In genomic region chr17:46453302-46453948, GRCm38 (mm10) we compare ENCODE assay signal across 10 mouse cellular contexts. TPM values are rescaled to one million over a fixed set of nuclear protein-coding genes. Genes with fewer than 3 reads are reported as not detected.
A peak's percentile ranks its signal among the peaks of the same experiment; 100 is the strongest.
DNase-seq lines count a peak whose midpoint lies in the region; ATAC-seq and TF ChIP-seq lines count a peak whose summit lies in the region.
"Had no signal": no experiment of that assay in that cellular context is flagged by ENCODE, and none has a peak within 500 bp of the region (broad histone marks: within the 10 kb centered on the region; RNA-seq: fewer than 3 reads in every experiment).

No protein-coding gene starts in this region.

- H3K36me3 ChIP-seq in kidney, adult 2 months (ENCODE audit: control insufficient read depth, insufficient read depth, low read length) = no peaks in the 10 kb centered on the region
- no peaks in the 10 kb centered on the region for H3K36me3 ChIP-seq in limb, embryonic 12.5 days

- H3K4me1 ChIP-seq in kidney, adult 2 months (ENCODE audit: control insufficient read depth, insufficient read depth, low read length) = peaks cover 8% of the 10 kb centered on the region; the same call in 1 of the 2 replicates
- H3K4me1 ChIP-seq in limb, embryonic 12.5 days (replicated peaks) = peaks cover 34% of the 10 kb centered on the region

- no peak overlapping the region for H3K27ac ChIP-seq in kidney, adult 2 months (ENCODE audit: insufficient read depth, low read depth, low read length)
- H3K27ac ChIP-seq in limb, embryonic 12.5 days = no peak overlapping the region

- no peaks in the 10 kb centered on the region for H3K27me3 ChIP-seq in kidney, adult 2 months (replicated peaks; ENCODE audit: control insufficient read depth, insufficient read depth, low read length)
- H3K27me3 ChIP-seq in limb, embryonic 12.5 days = peaks cover 71% of the 10 kb centered on the region

- no peaks in the 10 kb centered on the region; the same call in 1 of the 2 replicates for H3K9me3 ChIP-seq in limb, embryonic 12.5 days

- 10% methylated on average over 13 of the region's 13 CpGs for WGBS in kidney, adult 2 months
- WGBS in limb, embryonic 12.5 days = 5% methylated on average over 13 of the region's 13 CpGs

- no peak overlapping the region for H3K4me3 ChIP-seq in kidney, adult 2 months (ENCODE audit: insufficient read depth, low read depth, low read length)
- peak overlapping the region; percentile 50; the same call in 1 of the 2 replicates for H3K4me3 ChIP-seq in limb, embryonic 12.5 days (replicated peaks)

- no peak for TF ChIP-seq POLR2A in kidney, adult 2 months (IDR thresholded peaks at IDR 0.05; ENCODE audit: low read depth, low read length)

- peak; percentile 8; the same call in 1 of the 2 replicates for ATAC-seq in granulocyte monocyte progenitor cell, adult 5-6 weeks (replicated peaks; ENCODE audit: poor library complexity, severe bottlenecking)
- no peak for ATAC-seq in limb, embryonic 12.5 days (ENCODE audit: insufficient number of reproducible peaks, insufficient read depth, low FRiP score, low TSS enrichment, low read depth)
- ATAC-seq: CD4-positive, CD25-positive, alpha-beta regulatory T cell, adult 4 months had no signal

- DNase-seq in kidney, adult 2 months = peak; percentile 55
- DNase-seq in kidney, postnatal 14 days = no peak
- peak; percentile 52 for DNase-seq in retina, postnatal 1 day
- DNase-seq in cerebellum, adult 9-11 months = no peak
- DNase-seq in yolk sac, embryonic 10.5 days (ENCODE audit: low spot score) = no peak
- DNase-seq in lung, postnatal 25 days (ENCODE audit: low spot score) = no peak
- DNase-seq: thymus, adult 2 months had no signal

- no peak for TF ChIP-seq CTCF in kidney, adult 2 months (conservative IDR thresholded peaks at IDR 0.05; ENCODE audit: insufficient read depth, insufficient read length, low read depth, low read length)

- no peak overlapping the region; the same call in 1 of the 2 replicates for H3K9ac ChIP-seq in limb, embryonic 12.5 days (replicated peaks)

- H3K4me2 ChIP-seq in limb, embryonic 12.5 days = peak overlapping the region; percentile 91

RNA-seq across cellular contexts. Expression of gene Slc22a7, which starts 15.2 kb away (rescaled TPM):
- polyA plus RNA-seq in kidney, adult 2 months (2012; rRNA removed) = 164 and 283 TPM in 2 replicates
- not detected in 2 replicates for total RNA-seq in granulocyte monocyte progenitor cell, adult 5-6 weeks (2014; fragmentation: Nextera tagmentation)
- total RNA-seq in granulocyte monocyte progenitor cell, adult 5-6 weeks (2017) = not detected in 2 replicates
- polyA plus RNA-seq in limb, embryonic 12.5 days (2016; fragmentation: Nextera tagmentation; extraction: Ambion mirVana) = not detected in 2 replicates
- polyA plus RNA-seq: CD4-positive, CD25-positive, alpha-beta regulatory T cell, adult 4 months had no signal

RNA-seq across cellular contexts. Expression of gene Crip3, which starts 24.7 kb away (rescaled TPM):
- polyA plus RNA-seq in kidney, adult 2 months (2012; rRNA removed) = 2.9 and 3.7 TPM in 2 replicates
- not detected in 2 replicates for total RNA-seq in granulocyte monocyte progenitor cell, adult 5-6 weeks (2014; fragmentation: Nextera tagmentation)
- total RNA-seq in granulocyte monocyte progenitor cell, adult 5-6 weeks (2017) = not detected in 2 replicates
- polyA plus RNA-seq in limb, embryonic 12.5 days (2016; fragmentation: Nextera tagmentation; extraction: Ambion mirVana) = 0.40 and 0.63 TPM in 2 replicates
- polyA plus RNA-seq: CD4-positive, CD25-positive, alpha-beta regulatory T cell, adult 4 months had no signal

RNA-seq across cellular contexts. Expression of gene Ttbk1, which starts 34.0 kb away (rescaled TPM):
- polyA plus RNA-seq in kidney, adult 2 months (2012; rRNA removed) = 1.4 and 1.6 TPM in 2 replicates
- 0.09 TPM in 1 of 2 replicates, not detected in the other for total RNA-seq in granulocyte monocyte progenitor cell, adult 5-6 weeks (2014; fragmentation: Nextera tagmentation)
- total RNA-seq in granulocyte monocyte progenitor cell, adult 5-6 weeks (2017) = not detected in 2 replicates
- polyA plus RNA-seq in limb, embryonic 12.5 days (2016; fragmentation: Nextera tagmentation; extraction: Ambion mirVana) = 0.34 and 0.45 TPM in 2 replicates

RNA-seq across cellular contexts. Expression of gene Dnph1, which starts 43.1 kb away (rescaled TPM):
- polyA plus RNA-seq in kidney, adult 2 months (2012; rRNA removed) = 20.7 and 22.8 TPM in 2 replicates
- total RNA-seq in granulocyte monocyte progenitor cell, adult 5-6 weeks (2014; fragmentation: Nextera tagmentation) = 33.1 and 50.1 TPM in 2 replicates
- 18.8 and 25.8 TPM in 2 replicates for total RNA-seq in granulocyte monocyte progenitor cell, adult 5-6 weeks (2017)
- 51.6 and 55.3 TPM in 2 replicates for polyA plus RNA-seq in limb, embryonic 12.5 days (2016; fragmentation: Nextera tagmentation; extraction: Ambion mirVana)

Comparison
In these comparisons a context has a peak if more than half of its experiments do, and no peak if none do; other contexts are left out.
1. DNase-seq: peak in kidney, adult 2 months (single experiment) and retina, postnatal 1 day (single experiment); none in kidney, postnatal 14 days (single experiment), cerebellum, adult 9-11 months (single experiment), yolk sac, embryonic 10.5 days (single experiment) and lung, postnatal 25 days (single experiment).
2. RNA of gene Slc22a7, which starts 15.2 kb away (polyA plus RNA-seq): 164 to 283 TPM in kidney, adult 2 months; not detected in limb, embryonic 12.5 days; every median in the first group is over 100 times any median in the second.